Mouse (Mus musculus) gastrocnemius, adult 2 months (tissue): ENCODE results near the gene Gfod1. TPM values are rescaled to one million over a fixed set of nuclear protein-coding genes. Genes with fewer than 3 reads are reported as not detected.
A peak's percentile ranks its signal among the peaks of the same experiment; 100 is the strongest.

Experiments used
- DNase-seq: peaks from one replicate; pipeline ENCODE4 v3.0.0; 2022
- H3K27ac ChIP-seq: fragments of 200-600 bp; 2 replicates; pipeline ENCODE4 v1.8.1; 2022; ENCODE audit warnings: mild to moderate bottlenecking
- H3K4me3 ChIP-seq: fragments of 200-600 bp; 2 replicates; pipeline ENCODE4 v1.8.1; 2022; ENCODE audit warnings: mild to moderate bottlenecking, moderate library complexity
- CTCF ChIP-seq: fragments of 200-600 bp; IDR thresholded peaks from 2 replicates; pipeline ENCODE4 v1.8.1; 2022; ENCODE audit warnings: antibody characterized with exemption, mild to moderate bottlenecking, moderate library complexity
- intact Hi-C: fragments of 180-260 bp; cut with DNase I; formaldehyde crosslinking; loops from one replicate; pipeline ENCODE4 v1.15.1; 2025
- total RNA-seq, 2 experiments: library from RNA; stranded (reverse); gene quantifications; 2 replicates each; pipeline ENCODE4 v1.2.3; 2021

Gfod1 gene
- total RNA-seq, 2 experiments from 2014 or later: 4.3 to 8.2 TPM

GRCm38 (mm10) chr13:43295684-43296083 lies 8.3 kb downstream of the Gfod1 start:
- DNase-seq: no peak
- intact Hi-C loops: no loop called here
- no peak for TF ChIP-seq CTCF
- Histone ChIP-seq H3K27ac (peak overlapping the region; percentile 64), H3K4me3 (no peak overlapping the region)

- no peak; the same call in 1 of the 2 replicates for TF ChIP-seq CTCF
- peak overlapping the region; percentile 64 for H3K27ac ChIP-seq
- no peak overlapping the region for H3K4me3 ChIP-seq
- intact Hi-C loops: no loop called here
- no peak for DNase-seq
These were observed 8.9 kb downstream of the Gfod1 start for GRCm38 (mm10) chr13:43294957-43295590.

- TF ChIP-seq CTCF: no peak
- intact Hi-C loops: no loop called here
- DNase-seq: no peak
These were observed 11.1 kb downstream of the Gfod1 start for GRCm38 (mm10) chr13:43292892-43293291.

GRCm38 (mm10) chr13:43289076-43289475 lies 14.9 kb downstream of the Gfod1 start:
- no peak for DNase-seq
- intact Hi-C loops: no loop called here
- Histone ChIP-seq H3K4me3 (no peak overlapping the region), H3K27ac (peak overlapping the region; percentile 31; the same call in 1 of the 2 replicates)
- TF ChIP-seq CTCF: no peak

More at GRCm38 (mm10) chr13:43292892-43293291, 11.1 kb downstream of the Gfod1 start:
- Histone ChIP-seq H3K4me3 (no peak overlapping the region), H3K27ac (no peak overlapping the region)

GRCm38 (mm10) chr13:43288444-43288843 lies 15.5 kb downstream of the Gfod1 start:
- intact Hi-C loops: no loop called here
- Histone ChIP-seq H3K27ac (peak overlapping the region; percentile 31; the same call in 1 of the 2 replicates), H3K4me3 (no peak overlapping the region)
- no peak for DNase-seq
- no peak for TF ChIP-seq CTCF

- Histone ChIP-seq H3K27ac (peak overlapping the region; percentile 31; the same call in 1 of the 2 replicates), H3K4me3 (no peak overlapping the region)
- no peak for TF ChIP-seq CTCF
- intact Hi-C loops: no loop called here
- no peak for DNase-seq
These were observed 15.9 kb downstream of the Gfod1 start for GRCm38 (mm10) chr13:43288026-43288425.

- Histone ChIP-seq H3K4me3 (no peak overlapping the region), H3K27ac (0 out of 2 replicates have a peak overlapping the region, but pooled peaks have one; percentile 8)
- intact Hi-C loops: no loop called here
- DNase-seq: no peak
- no peak for TF ChIP-seq CTCF
These were observed 17.1 kb downstream of the Gfod1 start for GRCm38 (mm10) chr13:43286836-43287235.

GRCm38 (mm10) chr13:43284711-43285151 lies 19.2 kb downstream of the Gfod1 start:
- no peak for TF ChIP-seq CTCF
- DNase-seq: no peak
- intact Hi-C loops: no loop called here
- Histone ChIP-seq H3K27ac (no peak overlapping the region), H3K4me3 (no peak overlapping the region)

- Histone ChIP-seq H3K27ac (no peak overlapping the region), H3K4me3 (no peak overlapping the region)
- TF ChIP-seq CTCF: no peak
- intact Hi-C loops: no loop called here
- DNase-seq: no peak
These were observed 30.1 kb downstream of the Gfod1 start for GRCm38 (mm10) chr13:43273906-43274305.

- Histone ChIP-seq H3K4me3 (no peak overlapping the region), H3K27ac (no peak overlapping the region)
- no peak for TF ChIP-seq CTCF
- intact Hi-C loops: no loop called here
- DNase-seq: no peak
These were observed 31.5 kb downstream of the Gfod1 start for GRCm38 (mm10) chr13:43272303-43273135.

- intact Hi-C loops: no loop called here
- DNase-seq: no peak
- TF ChIP-seq CTCF: no peak
- H3K27ac ChIP-seq: no peak overlapping the region
- H3K4me3 ChIP-seq: no peak overlapping the region
These were observed 32.5 kb downstream of the Gfod1 start for GRCm38 (mm10) chr13:43271481-43271880.

- no peak for TF ChIP-seq CTCF
- Histone ChIP-seq H3K27ac (no peak overlapping the region), H3K4me3 (no peak overlapping the region)
- intact Hi-C loops: no loop called here
- DNase-seq: no peak
These were observed 33.8 kb downstream of the Gfod1 start for GRCm38 (mm10) chr13:43270220-43270597.
